Mouse (Mus musculus) intestine, embryonic 14.5 days (tissue): ENCODE measurements around the gene Csad. TPM values are rescaled to one million over a fixed set of nuclear protein-coding genes. Genes with fewer than 3 reads are reported as not detected.

Source experiments
- ATAC-seq: fragments of 200-750 bp; cut with Nextera tagmentation; replicated peaks from 2 replicates; pipeline ENCODE4 v1.8.0; 2017; ENCODE audit warnings: low read depth, moderate number of reproducible peaks, moderate TSS enrichment, moderate library complexity; ENCODE audit not compliant: low FRiP score, low TSS enrichment
- DNase-seq: peaks from one replicate; pipeline ENCODE4 v3.0.0-alpha.2; 2018; ENCODE audit warnings: low spot score
- H3K27ac ChIP-seq: fragments of 300-500 bp; sonication (generic); 2 replicates; pipeline ENCODE4 v1.5.1; 2014; ENCODE audit warnings: low read depth, mild to moderate bottlenecking, control low read depth
- H3K27me3 ChIP-seq: fragments of 300-500 bp; sonication (generic); replicated peaks from 2 replicates; pipeline ENCODE4 v1.6.1; 2014; ENCODE audit warnings: low read length, control low read depth; ENCODE audit not compliant: control insufficient read depth, insufficient read depth
- H3K36me3 ChIP-seq: fragments of 300-500 bp; sonication (generic); 2 replicates; pipeline ENCODE4 v1.6.1; 2014; ENCODE audit warnings: low read length, control low read depth; ENCODE audit not compliant: control insufficient read depth, insufficient read depth
- H3K4me1 ChIP-seq: fragments of 300-500 bp; sonication (generic); replicated peaks from 2 replicates; pipeline ENCODE4 v1.6.1; 2014; ENCODE audit warnings: low read length, control low read depth, mixed read lengths; ENCODE audit not compliant: control insufficient read depth, insufficient read depth
- H3K4me2 ChIP-seq: fragments of 300-500 bp; sonication (generic); 2 replicates; pipeline ENCODE4 v1.6.1; 2014; ENCODE audit warnings: low read length
- H3K4me3 ChIP-seq: fragments of 300-500 bp; sonication (generic); 2 replicates; pipeline ENCODE4 v1.5.1; 2014; ENCODE audit warnings: low read depth, low read length, control low read depth, mixed read lengths
- H3K9ac ChIP-seq: fragments of 300-500 bp; sonication (generic); 2 replicates; pipeline ENCODE4 v1.6.1; 2014; ENCODE audit warnings: mild to moderate bottlenecking, low read length
- H3K9me3 ChIP-seq: fragments of 300-500 bp; sonication (generic); 2 replicates; pipeline ENCODE4 v1.6.1; 2016; ENCODE audit warnings: low read length, control low read depth; ENCODE audit not compliant: control insufficient read depth
- WGBS: fragments of 180-500 bp; shearing (Covaris S2); extraction: QIAGEN DNeasy Blood & Tissue Kit; methylation state at CpG from one replicate; pipeline ENCODE4 v1.1.7; 2014; 5-methylcytosine and 5-hydroxymethylcytosine counted together
- polyA plus RNA-seq: library from polyadenylated mRNA; unstranded; fragments of >200 nt; fragmentation: Nextera tagmentation; extraction: Ambion mirVana; gene quantifications from 2 replicates; pipeline ENCODE4 v1.2.1, GENCODE M21; 2014

The Csad gene
- polyA plus RNA-seq, 1 experiment from 2014 or later: 52.3 TPM

DNA sequence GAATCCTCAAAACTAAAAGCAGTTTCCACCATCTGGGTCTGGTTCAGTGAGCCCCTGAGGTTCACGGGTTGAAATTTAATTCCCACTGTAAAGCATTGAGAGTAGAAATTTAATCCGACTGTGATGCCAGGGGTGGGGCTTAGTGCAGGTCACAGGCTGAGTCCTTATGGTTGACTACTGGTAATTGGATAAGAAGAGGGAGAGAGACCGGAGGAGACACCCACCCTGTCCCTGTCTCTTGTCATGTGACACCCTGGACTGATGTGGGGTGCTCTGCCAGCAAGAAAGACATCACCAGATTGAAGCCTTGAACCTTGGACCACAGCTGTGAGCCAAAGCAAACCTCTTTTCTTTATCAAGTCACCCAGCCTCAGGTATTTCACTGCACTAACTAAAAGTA, 21.4 kb downstream of the Csad start:
- Histone ChIP-seq H3K4me2 (no peak overlapping the region), H3K4me1 (no peaks in the 10 kb centered on the region), H3K9ac (no peak overlapping the region), H3K9me3 (no peaks in the 10 kb centered on the region), H3K36me3 (peaks cover 42% of the 10 kb centered on the region), H3K27me3 (no peaks in the 10 kb centered on the region), H3K27ac (no peak overlapping the region), H3K4me3 (no peak overlapping the region)
- no peak for DNase-seq
- ATAC-seq: no peak
- 86% methylated on average over 3 of the region's 3 CpGs for WGBS

DNA sequence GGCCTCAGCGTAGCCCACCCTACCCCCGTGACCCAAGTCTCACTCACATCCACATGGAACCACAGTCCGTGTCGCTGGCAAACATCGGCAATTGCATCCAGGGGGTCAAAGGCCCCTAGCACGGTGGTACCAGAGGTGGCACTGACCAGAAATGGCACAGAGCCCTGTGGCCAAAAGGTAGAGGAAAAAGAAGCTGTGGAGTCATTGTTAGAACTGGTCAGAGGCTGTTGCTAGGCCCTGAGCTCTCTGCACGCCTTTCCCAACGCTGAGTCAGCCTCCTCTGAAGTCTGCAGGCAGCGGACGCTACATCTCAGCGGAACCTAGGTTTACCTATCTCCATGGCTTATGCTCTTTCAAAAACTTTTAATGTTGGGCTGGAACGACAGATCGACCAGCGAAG, 24.6 kb downstream of the Csad start:
- Histone ChIP-seq H3K36me3 (peaks cover 25% of the 10 kb centered on the region), H3K4me3 (no peak overlapping the region), H3K27ac (no peak overlapping the region), H3K9ac (no peak overlapping the region), H3K4me2 (no peak overlapping the region), H3K9me3 (no peaks in the 10 kb centered on the region), H3K27me3 (no peaks in the 10 kb centered on the region), H3K4me1 (no peaks in the 10 kb centered on the region)
- no peak for DNase-seq
- no peak for ATAC-seq
- WGBS: 91% methylated on average over 14 of the region's 14 CpGs

DNA sequence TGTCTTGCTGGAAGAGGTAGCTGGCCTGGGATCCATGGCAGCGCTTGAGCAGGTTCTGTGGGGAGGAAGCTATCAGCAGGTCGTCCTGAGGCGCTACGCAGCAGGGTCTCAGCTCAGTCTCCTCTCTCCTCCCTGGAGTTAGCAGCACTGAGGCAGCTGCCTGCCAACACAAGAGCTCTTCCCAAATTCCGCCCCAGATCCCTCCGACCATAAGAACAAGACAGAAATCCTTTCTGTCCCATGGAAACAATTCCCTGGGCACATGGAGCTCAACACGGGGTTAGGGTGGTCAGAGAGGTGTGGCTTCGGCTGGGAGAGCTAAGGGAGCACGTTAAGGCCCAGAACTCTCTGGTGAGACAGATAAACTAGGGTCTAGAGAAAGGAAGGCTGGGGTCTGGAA, 25.4 kb downstream of the Csad start:
- ATAC-seq (no peak), DNase-seq (no peak)
- no peak overlapping the region for H3K27ac ChIP-seq
- H3K9ac ChIP-seq: no peak overlapping the region
- no peaks in the 10 kb centered on the region for H3K4me1 ChIP-seq
- H3K36me3 ChIP-seq: peaks cover 21% of the 10 kb centered on the region
- H3K9me3 ChIP-seq: no peaks in the 10 kb centered on the region
- H3K27me3 ChIP-seq: no peaks in the 10 kb centered on the region
- H3K4me3 ChIP-seq: no peak overlapping the region
- WGBS: 79% methylated on average over 9 of the region's 9 CpGs
- H3K4me2 ChIP-seq: no peak overlapping the region

DNA sequence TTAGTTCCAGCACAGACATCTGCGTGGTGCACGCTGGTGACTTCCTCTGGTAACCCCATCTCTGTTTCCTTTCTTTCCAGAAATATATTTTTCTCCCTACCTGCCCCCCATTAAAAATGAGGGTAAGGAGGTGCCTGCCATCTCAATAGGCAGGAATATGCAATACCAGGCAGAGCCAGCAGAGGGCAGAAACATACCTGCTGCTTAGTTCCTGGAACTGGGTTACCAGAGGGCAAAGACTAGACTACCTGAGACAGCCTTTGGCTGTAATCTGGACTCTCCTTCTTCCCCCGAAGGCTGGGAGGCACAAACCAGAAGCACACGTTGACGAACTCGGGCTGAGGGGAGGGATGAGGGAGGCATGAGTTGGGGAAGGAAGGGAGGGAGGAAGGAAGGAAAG, 26.2 kb downstream of the Csad start:
- 14% methylated on average over 6 of the region's 6 CpGs for WGBS

DNA sequence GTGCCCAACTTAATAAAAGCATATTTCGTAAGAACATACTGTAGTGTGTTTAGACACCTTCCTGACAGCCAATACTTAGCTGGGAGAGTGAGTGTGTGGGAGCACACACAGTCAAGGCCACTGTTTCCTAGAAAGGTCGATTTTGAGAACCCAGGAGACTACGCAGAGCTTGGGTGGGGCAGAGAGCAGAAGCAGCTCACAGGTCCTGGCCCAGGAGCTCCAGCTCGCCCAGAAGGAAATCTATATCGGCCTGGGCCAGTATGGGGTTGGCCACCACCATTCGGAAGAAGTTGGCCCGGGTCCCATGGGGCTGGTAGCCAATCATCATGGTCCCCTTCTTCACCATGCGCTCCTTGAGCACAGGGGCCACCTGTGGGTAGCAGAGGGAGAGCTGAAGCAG, 27.1 kb downstream of the Csad start:
- ATAC-seq: no peak
- H3K4me1 ChIP-seq: no peaks in the 10 kb centered on the region
- no peak overlapping the region for H3K4me2 ChIP-seq
- no peak overlapping the region for H3K9ac ChIP-seq
- WGBS: 83% methylated on average over 8 of the region's 8 CpGs
- no peak overlapping the region for H3K4me3 ChIP-seq
- H3K27ac ChIP-seq: no peak overlapping the region
- H3K36me3 ChIP-seq: peaks cover 11% of the 10 kb centered on the region
- no peaks in the 10 kb centered on the region for H3K27me3 ChIP-seq
- no peaks in the 10 kb centered on the region for H3K9me3 ChIP-seq
- no peak for DNase-seq

More for the DNA sequence above, 26.2 kb downstream of the Csad start:
- ATAC-seq (0 out of 2 replicates have a peak, but pooled peaks have one; percentile 33), DNase-seq (peak; percentile 95)
- no peaks in the 10 kb centered on the region for H3K27me3 ChIP-seq
- H3K27ac ChIP-seq: no peak overlapping the region
- no peaks in the 10 kb centered on the region for H3K9me3 ChIP-seq
- H3K4me1 ChIP-seq: no peaks in the 10 kb centered on the region
- H3K9ac ChIP-seq: no peak overlapping the region
- no peak overlapping the region for H3K4me3 ChIP-seq
- H3K4me2 ChIP-seq: no peak overlapping the region
- H3K36me3 ChIP-seq: peaks cover 15% of the 10 kb centered on the region

DNA sequence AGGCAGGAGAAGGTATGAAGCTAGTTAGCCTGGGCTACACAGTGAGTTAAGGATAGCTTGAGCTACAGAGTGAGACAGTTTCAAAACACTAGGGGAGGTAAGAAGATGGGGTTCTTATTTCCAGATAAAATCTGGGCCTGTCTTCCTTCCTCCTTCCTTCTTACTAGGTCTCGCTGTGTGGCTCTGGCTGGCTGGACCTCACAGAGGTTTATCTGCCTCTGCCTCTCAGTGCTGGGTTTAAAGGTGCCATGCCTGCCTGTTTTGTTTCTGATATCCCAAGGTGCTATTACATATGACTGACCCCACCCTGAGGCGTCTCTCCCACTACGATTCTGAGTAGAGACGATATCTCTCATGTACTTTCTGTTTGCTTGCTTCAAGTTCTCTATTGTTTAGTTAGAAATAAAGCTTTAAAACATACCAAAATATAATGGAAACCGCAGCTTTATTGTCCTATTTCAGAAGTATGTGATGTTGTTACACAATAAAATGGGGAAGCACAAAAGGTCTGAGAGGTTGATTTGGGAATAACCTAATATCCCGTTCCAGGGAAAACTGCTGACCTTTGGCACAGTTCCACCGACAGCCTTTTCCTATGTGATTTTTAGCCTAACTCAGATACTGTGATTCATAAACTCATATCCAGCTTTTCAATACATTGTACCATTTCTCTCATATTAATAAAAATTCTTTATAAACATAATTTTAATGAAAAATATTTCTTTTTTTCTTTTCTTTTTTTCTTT, 27.8 kb downstream of the Csad start:
- DNase-seq: no peak
- WGBS: 87% methylated on average over 7 of the region's 7 CpGs
- no peak overlapping the region for H3K9ac ChIP-seq
- H3K9me3 ChIP-seq: no peaks in the 10 kb centered on the region
- no peak overlapping the region for H3K4me3 ChIP-seq
- peaks cover 11% of the 10 kb centered on the region for H3K36me3 ChIP-seq
- no peaks in the 10 kb centered on the region for H3K27me3 ChIP-seq
- H3K4me2 ChIP-seq: no peak overlapping the region
- no peak overlapping the region for H3K27ac ChIP-seq
- no peaks in the 10 kb centered on the region for H3K4me1 ChIP-seq
- ATAC-seq: no peak

DNA sequence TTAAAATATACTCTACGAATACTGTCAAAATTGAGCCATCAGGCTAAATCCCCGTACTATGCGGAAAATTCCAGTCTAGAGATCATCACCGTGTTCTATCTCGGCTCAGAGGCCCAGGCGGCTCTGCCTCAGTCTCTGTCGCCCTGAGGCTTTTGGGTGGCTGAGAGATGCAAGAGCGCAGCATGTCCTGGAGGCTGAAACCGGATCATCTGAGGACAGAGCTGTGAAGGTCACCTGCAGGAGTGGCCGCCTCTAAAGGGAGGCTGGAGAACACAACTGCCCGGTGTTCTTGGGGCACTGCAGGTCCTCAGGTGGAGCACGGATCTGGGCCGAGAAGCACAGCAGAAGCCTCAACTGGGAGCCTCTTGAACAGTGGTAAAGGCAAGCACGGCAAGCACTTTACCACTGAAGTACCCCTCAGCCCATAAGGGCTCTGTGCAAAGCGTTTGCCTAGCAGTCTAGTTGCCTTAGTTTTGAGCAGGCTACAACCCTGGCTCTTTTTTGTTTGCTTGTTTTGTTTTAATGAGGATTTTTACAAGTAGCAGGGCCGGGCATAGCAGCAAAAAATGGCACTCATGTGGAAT, 28.7 kb downstream of the Csad start:
- Histone ChIP-seq H3K4me2 (no peak overlapping the region), H3K9me3 (no peaks in the 10 kb centered on the region), H3K4me3 (no peak overlapping the region), H3K27ac (no peak overlapping the region), H3K9ac (no peak overlapping the region), H3K4me1 (no peaks in the 10 kb centered on the region), H3K36me3 (peaks cover 11% of the 10 kb centered on the region), H3K27me3 (no peaks in the 10 kb centered on the region)
- 89% methylated on average over 16 of the region's 16 CpGs for WGBS
- ATAC-seq (no peak), DNase-seq (no peak)

DNA sequence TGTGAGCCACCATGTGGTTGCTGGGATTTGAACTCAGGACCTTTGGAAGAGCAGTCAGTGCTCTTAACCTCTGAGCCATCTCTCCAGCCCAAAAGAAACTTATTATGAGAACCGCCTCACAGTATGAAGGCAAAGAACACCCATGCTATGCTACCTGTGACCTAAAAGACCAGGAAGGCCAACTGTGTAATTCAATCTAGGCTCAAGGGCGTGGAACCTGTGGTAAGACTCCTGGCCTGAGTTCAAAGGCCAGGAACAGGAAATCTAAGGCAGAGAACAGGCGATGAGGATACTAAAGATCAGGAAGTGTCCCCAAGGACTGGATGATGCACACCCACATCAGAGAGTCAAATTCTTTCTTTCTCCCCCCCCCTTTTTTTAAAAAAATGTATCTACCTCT, 30.9 kb downstream of the Csad start:
- 0 out of 2 replicates have a peak, but pooled peaks cover 3% of the 10 kb centered on the region for H3K36me3 ChIP-seq
- WGBS: 89% methylated on average over 3 of the region's 3 CpGs
- no peak overlapping the region for H3K4me2 ChIP-seq
- H3K27ac ChIP-seq: no peak overlapping the region
- no peak overlapping the region for H3K9ac ChIP-seq
- no peaks in the 10 kb centered on the region for H3K27me3 ChIP-seq
- no peaks in the 10 kb centered on the region for H3K4me1 ChIP-seq
- H3K4me3 ChIP-seq: no peak overlapping the region
- ATAC-seq (no peak), DNase-seq (no peak)
- no peaks in the 10 kb centered on the region for H3K9me3 ChIP-seq

DNA sequence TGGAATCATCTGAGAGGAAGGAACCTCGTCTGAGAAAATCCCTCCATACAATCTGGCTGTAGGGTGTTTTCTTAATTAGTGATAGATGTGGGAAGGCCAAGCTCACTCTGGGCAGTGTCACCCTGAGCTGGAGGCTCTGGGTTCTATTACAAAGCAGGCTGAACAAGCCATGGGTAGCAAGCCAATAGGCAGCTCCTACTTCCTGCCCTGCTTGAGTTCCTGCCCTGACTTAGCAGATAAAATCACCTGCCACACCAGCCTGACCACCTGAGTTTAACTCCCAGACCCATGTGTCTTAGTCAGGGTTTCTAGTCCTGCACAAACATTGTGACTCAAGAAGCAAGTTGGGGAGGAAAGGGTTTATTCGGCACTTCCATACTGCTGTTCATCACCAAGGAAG, 35.5 kb downstream of the Csad start:
- H3K4me1 ChIP-seq: peaks cover 7% of the 10 kb centered on the region; the same call in 1 of the 2 replicates
- no peak overlapping the region for H3K27ac ChIP-seq
- ATAC-seq (no peak), DNase-seq (no peak)
- no peaks in the 10 kb centered on the region for H3K9me3 ChIP-seq
- H3K27me3 ChIP-seq: no peaks in the 10 kb centered on the region
- no peak overlapping the region for H3K9ac ChIP-seq
- H3K4me3 ChIP-seq: no peak overlapping the region
- no peak overlapping the region for H3K4me2 ChIP-seq
- 69% methylated on average over 2 of the region's 2 CpGs for WGBS
- no peaks in the 10 kb centered on the region for H3K36me3 ChIP-seq
